Mouse (Mus musculus): ENCODE measurements around the gene Atp1a1.

GRCm38 (mm10) chr3:101560841-101561522, 43.5 kb downstream of the Atp1a1 start:
- TF ChIP-seq GATA1 (IDR thresholded peaks at IDR 0.05; ENCODE audit: low read length) (no peak), TAL1 (IDR thresholded peaks at IDR 0.05; ENCODE audit: low read length) (no peak)
